Mouse (Mus musculus) urinary bladder, postnatal 36 days (tissue): Measurements from ENCODE around the gene Msh4.

Experiments
- DNase-seq, 2 experiments: peaks; one replicate each; pipeline ENCODE4 v3.0.0; 2022; ENCODE audit warnings: low spot score in 2 of 2, mixed read lengths in 1 of 2

Gene Msh4

GRCm38 (mm10) chr3:153808406-153808805, 97.5 kb downstream of the Msh4 start:
- DNase-seq = no peak

GRCm38 (mm10) chr3:153807444-153808149, 98.3 kb downstream of the Msh4 start:
- DNase-seq = no peak
